Mouse (Mus musculus): ENCODE measurements at regions not wholly inside any gene's neighbourhood (a gene's known extent, or its start where the extent isn't known, plus 50 kb on each side); places are given as distances from the start of the nearest gene placed in this dataset.

GRCm38 (mm10) chr7:71440330-71441240 lies 89.3 kb upstream of the Gm10295 start:
- TF ChIP-seq TCF12 (IDR thresholded peaks at IDR 0.05; ENCODE audit: low read depth, low read length): no peak
- TF ChIP-seq MAX (IDR thresholded peaks at IDR 0.05; ENCODE audit: low read length): no peak
- no peak for TF ChIP-seq ELF1 (IDR thresholded peaks at IDR 0.05; ENCODE audit: low read depth, low read length)
- no peak for TF ChIP-seq POLR2A (IDR thresholded peaks at IDR 0.05; ENCODE audit: low read depth, low read length)
- no peak for TF ChIP-seq MYC (IDR thresholded peaks at IDR 0.05; ENCODE audit: low read depth, low read length)
- TF ChIP-seq POLR2AphosphoS2 (IDR thresholded peaks at IDR 0.05; ENCODE audit: low read depth, low read length): no peak
- TF ChIP-seq USF2 (conservative IDR thresholded peaks at IDR 0.05; ENCODE audit: low read depth, low read length): no peak
- TF ChIP-seq ZNF384 (IDR thresholded peaks at IDR 0.05; ENCODE audit: low read depth, low read length): no peak
- no peak for TF ChIP-seq KAT2A (IDR thresholded peaks at IDR 0.05; ENCODE audit: insufficient replicate concordance, low read length)
- no peak for TF ChIP-seq RAD21 (IDR thresholded peaks at IDR 0.05; ENCODE audit: low read depth, low read length)
- no peak for TF ChIP-seq GABPA (IDR thresholded peaks at IDR 0.05; ENCODE audit: insufficient replicate concordance, low read depth, low read length)
- TF ChIP-seq IRF4 (IDR thresholded peaks at IDR 0.05; ENCODE audit: low read depth, low read length): no peak
- TF ChIP-seq RCOR1 (conservative IDR thresholded peaks at IDR 0.05; ENCODE audit: low read depth, low read length): no peak
- TF ChIP-seq ZC3H11A (IDR thresholded peaks at IDR 0.05; ENCODE audit: low read depth, low read length): no peak
- TF ChIP-seq E2F4 (IDR thresholded peaks at IDR 0.05; ENCODE audit: insufficient replicate concordance, low read depth, low read length): no peak
- no peak for DNase-seq (ENCODE audit: extremely low read depth)
- Histone ChIP-seq H3K27ac (ENCODE audit: insufficient read depth, low read depth) (no peak overlapping the region), H3K27me3 (replicated peaks) (no peaks in the 10 kb centered on the region), H3K4me1 (ENCODE audit: control insufficient read depth in 1 of 2, insufficient read depth in 2 of 2) (no peaks in the 10 kb centered on the region), H3K9me3 (replicated peaks; ENCODE audit: low read length) (peaks cover 36% of the 10 kb centered on the region), H3K4me3 (replicated peaks in 1 of 3; ENCODE audit: low read depth in 2 of 3, low read length in 2 of 3, poor library complexity in 1 of 3) (no peak overlapping the region), H3K36me3 (replicated peaks in 1 of 2; ENCODE audit: control insufficient read depth in 1 of 2, insufficient read depth in 1 of 2, low read length in 1 of 2) (no peaks in the 10 kb centered on the region), H3K4me2 (ENCODE audit: insufficient read depth, low read depth, poor library complexity, severe bottlenecking) (no peak overlapping the region), H3K79me2 (replicated peaks; ENCODE audit: control insufficient read depth, extremely low read depth, insufficient read depth, poor library complexity, severe bottlenecking) (no peaks in the 10 kb centered on the region), H3K9ac (ENCODE audit: insufficient read depth, low read depth) (no peak overlapping the region)
- dilution Hi-C loops (cut with MboI; ENCODE audit: extremely low pct_ligation_motif_present, extremely low pct_unique_long_range_greater_than_20kb, low sequenced_read_pairs): no loop called here
- in situ Hi-C loops (cut with MboI; ENCODE audit: low pct_ligation_motif_present, low pct_unique_long_range_greater_than_20kb, low sequenced_read_pairs): no loop called here

GRCm38 (mm10) chr7:71425982-71426381 lies 74.7 kb upstream of the Gm10295 start:
- Histone ChIP-seq H3K4me3 (replicated peaks in 1 of 3; ENCODE audit: low read depth in 2 of 3, low read length in 2 of 3, poor library complexity in 1 of 3) (no peak overlapping the region), H3K4me1 (ENCODE audit: control insufficient read depth in 1 of 2, insufficient read depth in 2 of 2) (no peaks in the 10 kb centered on the region), H3K79me2 (replicated peaks; ENCODE audit: control insufficient read depth, extremely low read depth, insufficient read depth, poor library complexity, severe bottlenecking) (no peaks in the 10 kb centered on the region), H3K36me3 (replicated peaks in 1 of 2; ENCODE audit: control insufficient read depth in 1 of 2, insufficient read depth in 1 of 2, low read length in 1 of 2) (no peaks in the 10 kb centered on the region), H3K4me2 (ENCODE audit: insufficient read depth, low read depth, poor library complexity, severe bottlenecking) (no peak overlapping the region), H3K9me3 (replicated peaks; ENCODE audit: low read length) (peaks cover 35% of the 10 kb centered on the region), H3K27ac (ENCODE audit: insufficient read depth, low read depth) (no peak overlapping the region), H3K27me3 (replicated peaks) (no peaks in the 10 kb centered on the region), H3K9ac (ENCODE audit: insufficient read depth, low read depth) (no peak overlapping the region)
- no peak for TF ChIP-seq CHD2 (IDR thresholded peaks at IDR 0.05; ENCODE audit: low read length)
- dilution Hi-C loops (cut with MboI; ENCODE audit: extremely low pct_ligation_motif_present, extremely low pct_unique_long_range_greater_than_20kb, low sequenced_read_pairs) (no loop called here), in situ Hi-C loops (cut with MboI; ENCODE audit: low pct_ligation_motif_present, low pct_unique_long_range_greater_than_20kb, low sequenced_read_pairs) (no loop called here)
- DNase-seq (ENCODE audit: extremely low read depth): no peak

Data from CH12.LX (cell line).